Mouse (Mus musculus): ENCODE data around the gene Tgm4. TPM values are rescaled to one million over a fixed set of nuclear protein-coding genes. Genes with fewer than 3 reads are reported as not detected.

Gene Tgm4
- 0.61 TPM in 1 of 2 replicates, not detected in the other for total RNA-seq (2017)

DNA sequence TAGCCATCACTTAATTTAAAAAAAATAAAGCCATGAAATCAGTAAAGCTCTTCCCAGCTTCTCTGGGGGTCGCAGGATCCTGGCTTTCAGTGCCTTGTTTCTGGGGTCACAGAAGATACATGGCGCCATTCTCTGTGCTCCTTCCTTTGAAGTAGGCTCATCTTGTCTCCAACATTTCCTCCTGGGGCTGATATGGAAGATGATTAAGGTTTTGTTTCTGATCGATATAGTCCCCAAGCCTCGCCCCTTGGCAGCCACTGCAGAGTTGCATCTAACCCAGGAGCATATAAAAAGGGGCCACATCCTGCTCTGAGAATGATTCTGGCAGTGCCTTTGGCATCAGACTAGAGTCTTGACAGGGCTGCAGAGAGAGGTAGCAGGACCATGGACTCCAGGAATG, at the start of gene Tgm4:
Tgm4 (plus strand) TSS at position 301 of the 400 bp plus-strand sequence.
- no peak for ATAC-seq (ENCODE audit: extremely low read depth, insufficient number of reproducible peaks, low FRiP score, poor library complexity, severe bottlenecking)

DNA sequence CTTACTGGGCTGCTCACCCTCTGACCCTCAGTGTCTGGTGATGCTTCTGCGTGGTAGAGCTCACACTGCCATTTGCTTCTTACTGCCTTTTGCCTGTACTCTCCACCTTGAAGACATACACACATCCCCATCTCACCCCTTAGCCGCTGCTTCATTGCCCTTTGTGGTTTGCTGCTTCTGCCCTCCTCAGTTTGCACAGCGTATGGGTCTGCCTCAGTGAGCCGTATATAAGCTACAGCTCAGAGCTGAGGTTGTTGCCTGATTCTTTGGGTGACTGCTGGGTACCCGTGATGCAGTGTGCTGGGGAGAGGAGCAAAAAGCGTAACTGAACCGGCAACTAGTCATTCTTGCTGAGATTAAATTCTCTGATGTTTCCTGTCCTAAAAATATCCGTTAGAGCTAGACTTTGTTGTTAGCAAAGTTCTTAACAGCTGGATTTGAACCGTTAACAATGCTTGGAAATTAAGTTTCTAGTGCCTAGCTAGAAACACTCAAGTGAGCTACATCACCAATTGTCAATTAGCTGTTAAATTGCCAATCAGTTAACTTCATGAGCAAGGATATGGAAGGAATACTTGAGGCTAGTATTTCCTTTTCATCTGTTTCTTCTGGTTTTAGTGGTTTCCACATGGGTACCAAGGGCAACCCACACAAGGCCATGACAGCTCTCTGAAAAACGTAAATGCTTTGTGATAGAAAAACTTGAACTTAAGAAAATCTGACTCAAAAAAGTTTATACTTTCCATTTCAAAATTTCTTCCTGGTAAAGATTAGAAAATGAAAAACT, 35.9 kb upstream of the Tgm4 start:
- 0 out of 2 replicates have a peak, but pooled peaks have one; percentile 39 for ATAC-seq (ENCODE audit: extremely low read depth, insufficient number of reproducible peaks, low FRiP score, poor library complexity, severe bottlenecking)

DNA sequence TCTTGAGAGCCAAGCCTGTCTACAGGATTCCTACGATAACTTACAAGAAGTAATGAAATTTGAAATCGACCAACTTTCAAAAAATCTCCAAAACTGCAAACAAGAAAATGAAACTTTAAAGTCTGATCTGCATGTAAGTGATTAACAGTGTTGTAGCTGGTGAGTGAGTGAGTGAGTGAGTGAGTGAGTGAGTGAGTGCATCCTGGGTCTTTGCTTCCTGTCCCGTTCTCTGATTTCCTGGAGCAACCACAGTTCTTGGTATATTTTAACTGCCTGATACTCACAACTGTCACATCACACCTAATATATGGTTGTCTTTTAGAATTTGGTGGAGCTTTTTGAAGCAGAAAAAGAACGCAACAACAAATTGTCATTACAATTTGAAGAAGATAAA, 35.3 kb upstream of the Tgm4 start:
- ATAC-seq (ENCODE audit: extremely low read depth, insufficient number of reproducible peaks, low FRiP score, poor library complexity, severe bottlenecking): no peak

DNA sequence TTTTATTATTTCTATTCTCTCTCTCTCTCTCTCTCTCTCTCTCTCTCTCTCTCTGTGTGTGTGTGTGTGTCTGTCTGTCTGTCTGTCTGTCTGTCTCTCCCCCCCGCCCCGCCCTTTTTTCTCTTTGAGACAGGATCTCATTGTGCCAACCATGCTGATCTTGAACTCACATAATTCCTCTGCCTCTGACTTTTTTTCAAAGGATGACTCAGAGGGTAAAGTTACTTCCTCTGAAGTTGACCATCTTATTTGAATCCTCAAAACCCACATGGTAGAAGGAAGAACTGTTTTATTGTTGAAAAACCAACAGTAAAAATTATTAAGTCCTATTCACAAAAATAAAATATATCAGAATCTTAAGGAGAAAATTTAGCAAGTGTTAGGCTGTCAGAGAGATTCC, 29.8 kb upstream of the Tgm4 start:
- no peak for ATAC-seq (ENCODE audit: extremely low read depth, insufficient number of reproducible peaks, low FRiP score, poor library complexity, severe bottlenecking)

DNA sequence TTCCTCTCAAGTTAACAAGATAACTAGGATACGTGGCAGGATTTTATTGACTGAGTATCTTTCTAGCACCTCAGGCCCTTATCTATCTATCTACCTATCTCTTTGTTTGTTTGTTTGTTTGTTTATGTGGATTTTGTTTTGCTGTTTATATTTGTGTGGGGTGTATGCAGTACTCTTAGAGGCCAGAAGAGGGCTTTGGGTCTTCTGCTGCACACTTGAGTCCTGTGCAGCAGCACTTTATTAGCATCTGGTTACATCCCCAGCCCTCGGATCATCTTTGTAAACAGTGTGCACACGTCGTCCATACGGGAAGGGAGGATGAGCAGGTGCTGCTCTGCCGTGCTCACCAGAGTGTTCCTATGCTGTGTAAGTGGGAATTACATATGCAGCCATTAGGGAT, 28.5 kb upstream of the Tgm4 start:
- ATAC-seq (ENCODE audit: extremely low read depth, insufficient number of reproducible peaks, low FRiP score, poor library complexity, severe bottlenecking): 0 out of 2 replicates have a peak, but pooled peaks have one; percentile 16

DNA sequence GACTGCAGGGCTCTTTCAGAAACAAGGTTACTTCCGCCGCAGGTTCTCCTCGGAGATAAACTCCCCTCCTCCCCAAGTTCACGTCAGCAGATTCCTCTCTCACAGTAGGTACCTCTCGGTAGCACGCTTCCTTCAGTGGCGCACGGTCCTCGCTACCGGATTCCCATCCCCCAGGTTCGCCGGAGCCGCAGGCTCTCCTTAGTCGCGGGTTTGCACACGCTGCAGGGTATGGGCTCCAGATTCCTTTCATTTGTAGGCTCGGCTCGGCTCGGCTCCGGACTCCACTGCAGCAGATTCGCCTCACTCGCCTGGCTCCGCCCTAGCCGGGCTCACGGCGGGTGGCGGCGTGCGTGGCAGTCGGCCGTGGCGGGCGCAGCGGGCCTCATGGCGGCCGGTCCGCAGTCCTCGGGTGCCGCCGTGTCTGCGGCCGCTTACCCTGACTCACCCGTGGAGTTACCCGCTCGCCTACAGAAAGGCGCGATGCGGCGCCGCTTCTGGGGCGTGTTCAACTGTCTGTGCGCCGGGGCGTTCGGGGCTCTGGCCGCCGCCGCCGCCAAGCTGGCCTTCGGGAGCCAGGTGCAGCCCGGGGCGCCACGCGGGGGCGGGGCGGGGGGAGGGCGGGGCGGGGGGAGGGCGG, 13.4 kb upstream of the Tgm4 start, which contains the start of gene Tmem42:
Tmem42 (plus strand) TSS at position 332 of the 637 bp plus-strand sequence.
- ATAC-seq (ENCODE audit: extremely low read depth, insufficient number of reproducible peaks, low FRiP score, poor library complexity, severe bottlenecking): peak; percentile 74

DNA sequence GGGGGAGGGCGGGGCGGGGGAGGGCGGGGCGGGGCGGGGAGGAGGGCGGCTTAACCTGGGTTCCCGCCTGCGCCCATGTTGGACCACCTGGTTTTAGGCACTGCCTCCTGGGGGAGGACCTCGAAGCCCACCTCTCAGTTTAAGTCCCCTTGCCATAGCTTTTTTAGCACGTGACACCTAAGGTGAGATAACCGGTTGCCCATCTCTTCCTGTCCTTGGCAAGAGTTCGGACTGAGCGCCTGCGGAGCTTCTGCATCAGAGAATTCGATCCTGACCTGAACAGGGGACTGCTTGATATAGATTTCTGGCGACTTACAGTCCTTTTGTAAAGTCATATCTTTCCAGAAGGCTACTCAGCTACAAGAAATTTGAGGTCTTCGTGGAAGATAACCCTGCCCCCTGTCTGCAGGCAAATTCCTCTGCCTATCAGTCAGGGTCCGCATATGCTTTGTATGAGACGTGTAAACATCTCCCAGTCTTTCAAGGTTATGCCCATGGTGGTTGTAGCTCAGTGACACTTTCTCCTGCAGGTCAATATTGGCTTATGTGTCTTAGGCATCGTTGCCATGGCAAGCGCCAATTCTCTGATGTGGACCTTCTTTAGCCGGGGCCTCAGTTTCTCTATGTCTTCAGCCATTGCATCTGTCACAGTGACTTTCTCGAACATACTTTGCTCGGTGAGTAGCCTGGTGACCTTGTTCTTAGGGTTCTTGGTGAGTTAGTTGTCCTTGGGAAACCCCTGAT, 12.7 kb upstream of the Tgm4 start:
- ATAC-seq (ENCODE audit: extremely low read depth, insufficient number of reproducible peaks, low FRiP score, poor library complexity, severe bottlenecking): no peak

DNA sequence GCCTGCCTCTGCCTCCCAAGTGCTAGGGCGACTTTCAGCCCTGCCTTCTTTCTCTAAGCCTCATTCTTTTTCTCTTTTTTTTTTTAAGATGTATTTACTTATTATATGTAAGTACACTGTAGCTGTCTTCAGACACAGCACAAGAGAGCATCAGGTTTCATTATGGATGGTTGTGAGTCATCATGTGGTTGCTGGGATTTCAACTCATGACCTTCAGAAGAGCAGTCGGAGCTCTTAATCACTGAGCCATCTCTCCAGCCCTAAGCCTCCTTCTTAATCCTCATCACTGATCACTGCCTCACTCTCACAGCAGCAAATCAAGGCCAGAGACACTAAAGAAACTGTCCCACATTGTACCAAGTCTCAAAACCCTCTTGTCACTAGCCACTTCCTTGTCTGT, 10.3 kb upstream of the Tgm4 start:
- ATAC-seq (ENCODE audit: extremely low read depth, insufficient number of reproducible peaks, low FRiP score, poor library complexity, severe bottlenecking): no peak

DNA sequence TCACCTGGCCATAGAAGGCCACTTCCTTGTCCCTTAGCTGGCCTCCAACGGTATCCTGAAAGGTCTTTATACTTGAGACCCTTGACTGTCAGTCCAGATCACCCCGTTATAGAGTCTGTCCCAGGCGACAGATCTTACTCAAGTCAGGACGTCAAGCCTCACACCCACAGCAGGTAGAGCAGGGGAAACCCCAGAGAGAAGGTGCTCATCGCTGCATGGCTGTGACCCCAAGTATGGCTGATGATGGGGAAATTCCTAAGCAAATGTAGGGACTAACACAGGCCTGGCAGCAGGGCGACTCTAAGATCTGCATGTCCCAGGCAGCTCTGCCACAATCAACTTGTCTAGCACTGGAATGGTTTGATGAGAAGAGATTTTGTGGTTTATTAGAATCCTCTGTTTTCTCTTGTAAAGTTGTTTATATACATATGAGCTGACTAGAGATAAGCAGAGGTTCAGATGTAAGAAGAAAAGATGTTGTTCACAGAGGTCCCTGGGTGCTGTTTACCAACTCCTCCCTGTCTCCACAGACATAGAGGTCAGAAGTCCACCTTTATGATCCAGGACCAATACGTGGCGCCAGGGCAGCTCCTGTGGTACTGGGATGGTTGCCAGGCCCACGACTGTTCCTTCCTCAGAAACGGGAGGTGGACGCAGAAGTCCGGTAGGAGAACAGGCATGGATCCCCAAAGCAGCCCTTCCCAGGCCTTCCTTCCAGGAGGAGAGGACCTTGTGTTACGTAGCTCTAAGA, 2.9 kb upstream of the Tgm4 start:
- no peak for ATAC-seq (ENCODE audit: extremely low read depth, insufficient number of reproducible peaks, low FRiP score, poor library complexity, severe bottlenecking)

DNA sequence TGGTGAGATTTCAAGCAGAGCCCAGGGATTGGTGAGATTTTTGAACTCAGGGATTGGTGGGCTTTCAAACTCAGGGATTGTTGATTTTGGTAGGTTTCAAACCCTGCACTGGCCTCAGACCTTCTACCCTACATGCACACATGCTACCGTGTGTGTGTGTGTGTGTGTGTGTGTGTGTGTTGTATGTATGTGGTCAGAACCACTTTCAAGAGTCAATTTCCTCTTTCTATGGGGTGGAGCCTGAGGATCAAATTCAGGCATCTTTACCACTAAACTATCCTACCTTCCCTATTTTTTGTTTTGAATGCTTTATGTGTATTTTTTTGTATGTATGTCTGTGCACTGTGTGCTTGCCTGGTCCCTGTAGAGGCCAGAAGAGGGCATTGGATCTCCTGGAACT, 13.1 kb downstream of the Tgm4 start:
- ATAC-seq (ENCODE audit: extremely low read depth, insufficient number of reproducible peaks, low FRiP score, poor library complexity, severe bottlenecking): peak; percentile 45; the same call in 1 of the 2 replicates

DNA sequence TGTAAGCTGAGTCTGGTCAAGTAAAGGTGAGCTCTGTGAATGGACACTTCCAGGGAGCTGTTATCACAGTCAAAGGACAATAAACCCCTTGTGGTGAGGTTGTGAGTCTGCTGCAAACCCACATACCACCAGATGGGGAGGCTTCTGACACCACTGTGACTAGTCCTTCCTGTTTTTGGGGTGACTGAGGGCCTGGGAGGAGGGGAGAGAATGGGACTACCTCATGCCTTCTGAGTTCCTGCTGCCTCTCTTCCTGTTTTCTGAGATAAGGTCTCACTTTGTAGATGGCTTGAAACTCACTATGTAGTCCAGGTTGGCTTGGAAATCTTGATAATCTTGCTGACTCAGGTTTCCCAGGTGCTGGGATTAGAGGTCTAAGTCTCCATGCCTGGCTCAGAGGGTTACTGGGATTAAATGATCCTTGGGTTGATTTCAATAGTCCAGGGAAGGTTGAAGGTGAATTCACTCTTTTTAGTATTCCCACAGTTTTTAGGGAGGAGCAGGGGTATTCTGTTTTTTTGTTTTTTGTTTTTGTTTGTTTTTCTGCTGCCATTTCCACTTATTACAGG, 24.3 kb downstream of the Tgm4 start:
- peak; percentile 99 for ATAC-seq (ENCODE audit: extremely low read depth, insufficient number of reproducible peaks, low FRiP score, poor library complexity, severe bottlenecking)

DNA sequence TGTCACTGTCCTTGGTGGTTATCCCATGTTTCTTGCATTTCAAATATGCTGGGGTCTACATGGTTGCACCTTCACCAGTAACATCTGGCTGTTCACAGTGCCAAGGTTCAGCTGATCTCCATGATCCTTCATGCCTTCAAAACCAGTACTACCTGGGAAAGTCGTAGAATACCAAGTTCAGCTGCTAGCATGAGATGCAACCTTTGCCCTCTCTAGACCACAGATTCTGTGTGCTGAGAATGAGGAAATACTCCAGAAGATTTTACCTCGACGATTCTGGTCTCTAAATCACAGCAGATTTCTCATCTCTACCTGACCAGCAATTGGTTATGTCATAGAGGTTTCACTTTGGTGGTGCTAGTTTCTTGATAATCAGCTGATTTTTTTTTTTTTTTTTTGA, 25.6 kb downstream of the Tgm4 start:
- no peak for ATAC-seq (ENCODE audit: extremely low read depth, insufficient number of reproducible peaks, low FRiP score, poor library complexity, severe bottlenecking)

DNA sequence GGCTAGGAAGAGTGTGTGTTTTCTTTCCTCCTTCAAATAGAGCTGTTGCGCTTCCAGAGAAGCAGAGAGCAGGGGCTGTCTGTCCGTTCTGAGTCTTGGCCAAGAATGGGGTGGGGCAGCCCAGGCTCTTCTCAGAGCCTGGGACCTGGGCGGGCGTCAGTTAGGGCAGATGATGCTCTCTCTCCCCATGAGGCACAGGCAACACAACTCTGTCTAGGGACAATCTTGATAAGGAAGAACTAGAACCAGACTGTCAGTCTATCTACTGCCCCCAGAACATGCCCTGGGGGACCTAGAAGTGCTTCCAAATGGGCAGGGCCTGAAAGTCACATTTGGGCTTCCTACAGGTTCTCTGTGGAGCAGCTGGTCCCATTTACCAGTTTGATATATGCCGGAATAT, 44.6 kb downstream of the Tgm4 start:
- ATAC-seq (ENCODE audit: extremely low read depth, insufficient number of reproducible peaks, low FRiP score, poor library complexity, severe bottlenecking): no peak

DNA sequence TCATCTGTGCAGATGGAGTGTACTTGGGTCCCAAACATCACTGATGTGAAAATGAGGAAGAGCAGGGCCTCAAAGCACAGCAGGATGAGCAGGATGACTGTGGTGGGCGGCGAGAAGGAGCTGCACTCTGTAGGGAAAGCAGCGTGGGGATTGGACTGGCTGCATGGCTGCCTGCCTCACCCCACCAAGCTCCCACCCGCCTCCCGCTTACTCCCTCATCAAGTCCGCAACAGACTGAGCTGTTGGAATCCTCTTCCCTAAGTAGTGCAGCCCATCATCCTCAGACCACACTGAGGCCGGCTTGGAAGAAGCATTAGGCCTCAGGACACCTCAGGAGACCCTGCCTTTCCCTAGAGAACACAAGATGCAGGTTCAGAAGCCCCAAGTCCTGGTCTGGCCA, 45.8 kb downstream of the Tgm4 start:
- ATAC-seq (ENCODE audit: extremely low read depth, insufficient number of reproducible peaks, low FRiP score, poor library complexity, severe bottlenecking): no peak

DNA sequence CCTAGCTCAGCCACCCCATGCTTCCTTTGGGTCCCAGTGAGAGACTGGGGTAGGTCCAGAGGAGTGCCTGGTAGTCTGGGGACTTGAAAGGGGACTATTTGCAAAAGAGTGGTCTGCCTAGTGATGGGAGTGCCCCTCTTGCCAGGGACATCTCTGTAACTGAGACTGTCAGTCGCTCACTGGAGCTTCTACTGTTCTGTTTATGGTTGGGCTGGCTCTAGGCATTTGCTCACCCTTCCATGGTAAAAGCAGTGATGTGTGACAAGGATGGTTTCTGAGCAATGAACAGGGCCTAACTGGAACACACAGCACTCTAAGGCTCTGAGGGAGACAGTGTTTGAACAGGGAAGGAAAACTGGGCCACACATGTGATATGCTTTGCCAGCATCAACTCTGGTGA, 46.3 kb downstream of the Tgm4 start:
- ATAC-seq (ENCODE audit: extremely low read depth, insufficient number of reproducible peaks, low FRiP score, poor library complexity, severe bottlenecking): no peak

DNA sequence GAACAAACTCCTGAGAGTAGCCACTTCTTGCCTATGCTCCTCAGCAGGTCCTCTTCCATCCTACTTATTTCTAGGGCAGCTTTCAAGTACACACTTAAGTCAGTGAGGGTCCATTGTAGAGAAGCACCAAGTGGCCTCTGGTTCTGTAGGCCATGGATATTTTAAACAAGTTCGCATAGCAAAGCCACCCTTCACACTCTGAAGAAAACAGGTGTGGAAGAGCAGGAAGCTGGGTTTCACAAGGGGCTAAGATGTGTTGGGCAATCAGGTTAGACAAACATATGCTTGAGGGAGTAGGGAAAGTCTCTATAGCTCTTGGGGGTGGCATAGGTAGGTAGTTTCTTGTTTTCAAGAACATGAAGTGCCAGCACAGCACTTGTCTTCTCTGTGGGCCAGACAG, 50.8 kb downstream of the Tgm4 start:
- no peak for ATAC-seq (ENCODE audit: extremely low read depth, insufficient number of reproducible peaks, low FRiP score, poor library complexity, severe bottlenecking)

DNA sequence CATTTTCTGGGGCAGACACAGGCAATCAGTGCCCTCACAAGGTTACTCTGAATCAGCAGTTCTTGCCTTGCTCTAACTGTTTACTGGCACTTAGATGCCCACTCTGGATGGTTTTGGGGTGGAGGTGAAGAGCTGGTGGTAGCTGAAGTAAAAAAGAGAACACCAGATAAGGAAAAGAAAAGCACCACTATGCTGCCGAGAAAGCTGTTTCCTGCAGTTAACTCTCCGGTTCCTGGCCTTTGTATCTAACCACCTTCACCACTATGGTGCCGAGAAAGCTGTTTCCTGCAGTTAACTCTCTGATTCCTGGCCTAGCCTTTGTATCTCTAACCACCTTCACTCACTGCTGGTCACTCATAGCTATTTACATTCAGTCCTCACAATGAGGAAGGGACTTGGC, 53.0 kb downstream of the Tgm4 start:
- ATAC-seq (ENCODE audit: extremely low read depth, insufficient number of reproducible peaks, low FRiP score, poor library complexity, severe bottlenecking): no peak

DNA sequence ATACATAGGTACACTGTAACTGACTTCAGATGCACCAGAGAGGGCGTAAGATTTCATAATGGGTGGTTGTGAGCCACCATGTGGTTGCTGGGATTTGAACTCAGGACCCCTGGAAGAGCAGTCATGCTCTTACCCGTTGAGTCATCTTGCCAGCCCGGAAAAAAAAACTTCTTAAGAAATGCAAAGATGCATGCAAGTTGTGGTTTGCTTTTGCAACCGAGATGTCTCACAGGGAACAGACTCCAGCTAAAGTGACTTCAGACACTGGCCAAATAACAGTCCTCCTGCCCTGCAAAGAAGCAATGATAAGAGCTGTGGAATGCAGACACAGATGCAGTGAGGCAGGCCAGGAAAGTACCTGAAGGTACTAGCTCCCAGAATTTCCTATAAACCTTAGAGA, 56.3 kb downstream of the Tgm4 start:
- no peak for ATAC-seq (ENCODE audit: extremely low read depth, insufficient number of reproducible peaks, low FRiP score, poor library complexity, severe bottlenecking)
